Mouse (Mus musculus) spleen, adult 2 months (tissue): Measurements from ENCODE around the gene Pqlc2.

Source experiments
- CTCF ChIP-seq: fragments of 200-500 bp; IDR thresholded peaks from 2 replicates; pipeline ENCODE4 v1.5.1; 2011; ENCODE audit warnings: mild to moderate bottlenecking, inconsistent platforms; ENCODE audit not compliant: insufficient read depth, insufficient read length, insufficient replicate concordance; ENCODE audit errors: extremely low read depth
- POLR2A ChIP-seq: fragments of 200-500 bp; IDR thresholded peaks from 2 replicates; pipeline ENCODE4 v1.6.1; 2011; ENCODE audit warnings: low read depth, low read length, inconsistent platforms

- TF ChIP-seq CTCF (no peak), POLR2A (no peak)
These were observed 12.9 kb downstream of the Pqlc2 start for GRCm38 (mm10) chr4:139297566-139297965.
